Mouse (Mus musculus) CH12.LX (cell line): Measurements from ENCODE around the gene A630023A22Rik. TPM values are rescaled to one million over a fixed set of nuclear protein-coding genes. Genes with fewer than 3 reads are reported as not detected.

ENCODE experiments used
- DNase-seq: peaks from one replicate; pipeline ENCODE4 v3.0.0-alpha.2; 2013; ENCODE audit errors: extremely low read depth
- H3K27ac ChIP-seq: 2 replicates; pipeline ENCODE4 v1.5.1; 2012; ENCODE audit warnings: low read depth, mild to moderate bottlenecking, control low read depth, moderate library complexity; ENCODE audit not compliant: insufficient read depth
- H3K27me3 ChIP-seq: replicated peaks from 2 replicates; pipeline ENCODE3; 2012; ENCODE audit warnings: inconsistent platforms
- H3K36me3 ChIP-seq, 2 experiments: replicated peaks in 1 of 2; 2 replicates each; pipeline versions ENCODE3 to v1.6.1; 2012; ENCODE audit warnings: inconsistent platforms in 1 of 2, low read length in 1 of 2, mild to moderate bottlenecking in 1 of 2, mixed read lengths in 1 of 2, moderate library complexity in 1 of 2; ENCODE audit not compliant: control insufficient read depth in 1 of 2, insufficient read depth in 1 of 2
- H3K4me1 ChIP-seq, 2 experiments: 2 replicates each; pipeline ENCODE4 v1.6.1; 2012; ENCODE audit warnings: inconsistent platforms in 1 of 2, moderate library complexity in 1 of 2; ENCODE audit not compliant: insufficient read depth in 2 of 2, control insufficient read depth in 1 of 2
- H3K4me2 ChIP-seq: 2 replicates; pipeline ENCODE4 v1.6.1; 2012; ENCODE audit warnings: low read depth, mild to moderate bottlenecking, control low read depth; ENCODE audit not compliant: poor library complexity, insufficient read depth, severe bottlenecking
- H3K4me3 ChIP-seq, 3 experiments: fragments of 150-350 bp in 1 of 3; sonication (generic) in 1 of 3; replicated peaks in 1 of 3; 2 replicates each; pipeline versions ENCODE3 to v1.5.1; 2011 to 2012; ENCODE audit warnings: low read depth in 2 of 3, low read length in 2 of 3, mild to moderate bottlenecking in 2 of 3, moderate library complexity in 2 of 3, control low read depth in 1 of 3, improper control_type of control experiment in 1 of 3, inconsistent platforms in 1 of 3, mixed read lengths in 1 of 3; ENCODE audit not compliant: poor library complexity in 1 of 3
- H3K79me2 ChIP-seq: replicated peaks from 2 replicates; pipeline ENCODE4 v1.6.1; 2012; ENCODE audit warnings: mild to moderate bottlenecking, moderate library complexity; ENCODE audit not compliant: control insufficient read depth, poor library complexity, insufficient read depth, severe bottlenecking; ENCODE audit errors: extremely low read depth
- H3K9ac ChIP-seq: 2 replicates; pipeline ENCODE4 v1.6.1; 2012; ENCODE audit warnings: low read depth, mild to moderate bottlenecking, control low read depth, moderate library complexity; ENCODE audit not compliant: insufficient read depth
- H3K9me3 ChIP-seq: replicated peaks from 2 replicates; pipeline ENCODE3; 2012; ENCODE audit warnings: low read length, inconsistent platforms, mixed read lengths
- CHD2 ChIP-seq: IDR thresholded peaks from 2 replicates; pipeline ENCODE4 v1.6.1; 2011; ENCODE audit warnings: low read length, improper control_type of control experiment
- ELF1 ChIP-seq: IDR thresholded peaks from 2 replicates; pipeline ENCODE4 v1.6.1; 2014; ENCODE audit warnings: low read depth, mild to moderate bottlenecking, inconsistent platforms, low read length, improper control_type of control experiment
- GABPA ChIP-seq: IDR thresholded peaks from 2 replicates; pipeline ENCODE4 v1.6.1; 2012; ENCODE audit warnings: low read depth, low read length, improper control_type of control experiment, inconsistent platforms; ENCODE audit not compliant: insufficient replicate concordance
- JUN ChIP-seq: IDR thresholded peaks from 2 replicates; pipeline ENCODE4 v1.6.1; 2011; ENCODE audit warnings: low read depth, mild to moderate bottlenecking, low read length, improper control_type of control experiment, moderate library complexity; ENCODE audit not compliant: insufficient read depth
- MAX ChIP-seq: IDR thresholded peaks from 2 replicates; pipeline ENCODE4 v1.6.1; 2011; ENCODE audit warnings: low read length, improper control_type of control experiment
- MXI1 ChIP-seq: IDR thresholded peaks from 2 replicates; pipeline ENCODE4 v1.6.1; 2011; ENCODE audit warnings: mild to moderate bottlenecking, low read depth, low read length, improper control_type of control experiment
- MYC ChIP-seq: IDR thresholded peaks from 2 replicates; pipeline ENCODE4 v1.6.1; 2011; ENCODE audit warnings: low read depth, mild to moderate bottlenecking, improper control_type of control experiment, low read length
- NELFE ChIP-seq: IDR thresholded peaks from 2 replicates; pipeline ENCODE4 v1.6.1; 2011; ENCODE audit warnings: low read depth, low read length, improper control_type of control experiment
- PAX5 ChIP-seq: IDR thresholded peaks from 2 replicates; pipeline ENCODE4 v1.6.1; 2012; ENCODE audit warnings: low read length, inconsistent platforms, mixed read lengths
- POLR2AphosphoS2 ChIP-seq: IDR thresholded peaks from 2 replicates; pipeline ENCODE4 v1.6.1; 2011; ENCODE audit warnings: low read depth, low read length, improper control_type of control experiment
- RCOR1 ChIP-seq: conservative IDR thresholded peaks from 2 replicates; pipeline ENCODE4 v1.6.1; 2012; ENCODE audit warnings: low read depth, mild to moderate bottlenecking, inconsistent platforms, low read length, improper control_type of control experiment
- SIN3A ChIP-seq: IDR thresholded peaks from 2 replicates; pipeline ENCODE4 v1.6.1; 2012; ENCODE audit warnings: low read length, improper control_type of control experiment, inconsistent platforms
- TBP ChIP-seq: conservative IDR thresholded peaks from 2 replicates; pipeline ENCODE4 v1.6.1; 2011; ENCODE audit warnings: low read depth, low read length, improper control_type of control experiment
- TCF12 ChIP-seq: IDR thresholded peaks from 2 replicates; pipeline ENCODE4 v1.6.1; 2014; ENCODE audit warnings: low read depth, mild to moderate bottlenecking, inconsistent platforms, low read length, improper control_type of control experiment
- USF1 ChIP-seq: IDR thresholded peaks from 2 replicates; pipeline ENCODE4 v1.6.1; 2014; ENCODE audit warnings: low read depth, mild to moderate bottlenecking, inconsistent platforms, low read length, improper control_type of control experiment
- ZMIZ1 ChIP-seq: IDR thresholded peaks from 2 replicates; pipeline ENCODE4 v1.6.1; 2012; ENCODE audit warnings: low read depth, mild to moderate bottlenecking, inconsistent platforms, low read length, improper control_type of control experiment
- ZNF384 ChIP-seq: IDR thresholded peaks from 2 replicates; pipeline ENCODE4 v1.6.1; 2012; ENCODE audit warnings: low read depth, low read length, improper control_type of control experiment, inconsistent platforms
- dilution Hi-C: fragments of 300-500 bp; cut with MboI; formaldehyde crosslinking; loops from 2 replicates; pipeline ENCODE4 v1.14.3; 2020; ENCODE audit warnings: low sequenced_read_pairs; ENCODE audit not compliant: extremely low pct_unique_long_range_greater_than_20kb, extremely low pct_ligation_motif_present
- in situ Hi-C: fragments of 300-500 bp; cut with MboI; formaldehyde crosslinking; loops from 3 replicates; pipeline ENCODE4 v1.14.3; 2019; ENCODE audit warnings: low sequenced_read_pairs, low pct_ligation_motif_present, low pct_unique_long_range_greater_than_20kb, mixed read lengths
- polyA plus RNA-seq: library from polyadenylated mRNA; unstranded; fragments of >175 nt; gene quantifications from 2 replicates; pipeline ENCODE4 v1.2.1, GENCODE M21; 2012; ENCODE audit warnings: low read depth; ENCODE audit not compliant: insufficient read length
- total RNA-seq, 2 experiments: library from RNA; depleted of rRNA; stranded (reverse); fragments of 300-350 nt in 1 of 2; fragments of >200 nt in 1 of 2; gene quantifications; 2 replicates each; pipeline ENCODE4 v1.2.3; 2012 to 2014

A630023A22Rik gene
- total and polyA plus RNA-seq, 3 experiments = 0.36 TPM; not detected in 2

DNA sequence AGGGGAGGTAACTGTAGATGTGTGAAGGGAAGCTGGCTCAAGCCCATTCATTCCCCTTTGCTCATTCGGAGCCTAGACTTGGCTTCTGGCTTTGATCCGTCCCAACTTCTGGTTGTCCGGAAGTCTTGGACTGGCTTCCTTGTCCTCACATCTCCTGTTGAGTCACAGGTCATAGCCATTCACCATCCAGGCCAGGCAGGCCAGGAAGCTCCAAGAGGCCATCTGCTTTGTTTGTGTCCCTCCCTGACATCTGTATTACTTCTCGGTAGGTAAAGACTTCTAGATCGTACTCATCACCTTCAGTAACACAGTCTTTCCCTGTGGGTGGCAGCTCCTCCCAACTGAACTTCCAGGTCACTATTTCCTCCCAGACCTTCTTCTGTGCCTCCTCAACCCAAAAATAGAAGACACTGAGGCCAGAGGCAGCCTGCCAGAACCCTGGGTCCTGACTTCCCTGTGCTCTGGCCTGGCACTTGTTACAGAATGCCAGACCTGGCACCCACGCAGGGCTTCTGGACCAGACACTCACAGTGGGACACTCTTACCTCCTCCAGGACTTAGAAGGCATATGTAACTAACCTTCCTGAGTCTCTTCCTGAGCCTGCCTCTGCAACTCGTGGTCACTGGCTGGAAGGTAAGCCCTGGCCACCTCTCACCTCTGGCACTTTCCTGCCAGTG is 16.6 kb upstream of the A630023A22Rik start:
- Histone ChIP-seq H3K4me1 (no peaks in the 10 kb centered on the region), H3K9me3 (no peaks in the 10 kb centered on the region), H3K9ac (no peak overlapping the region), H3K27me3 (peaks cover 3% of the 10 kb centered on the region), H3K4me3 (no peak overlapping the region), H3K27ac (no peak overlapping the region), H3K4me2 (no peak overlapping the region), H3K79me2 (no peaks in the 10 kb centered on the region), H3K36me3 (no peaks in the 10 kb centered on the region)
- TF ChIP-seq CHD2 = no peak
- TF ChIP-seq ZMIZ1 = no peak
- no peak for TF ChIP-seq NELFE
- no peak for TF ChIP-seq SIN3A
- TF ChIP-seq POLR2AphosphoS2 = no peak
- DNase-seq = no peak
- in situ Hi-C loops (no loop called here), dilution Hi-C loops (no loop called here)

- peaks cover 3% of the 10 kb centered on the region for H3K27me3 ChIP-seq
- no peak overlapping the region for H3K9ac ChIP-seq
- no peak for TF ChIP-seq MXI1
- no peak for TF ChIP-seq MYC
- TF ChIP-seq ELF1 = no peak
- TF ChIP-seq SIN3A = no peak
- no peak for TF ChIP-seq RCOR1
- TF ChIP-seq JUN = no peak
- TF ChIP-seq TBP = no peak
- TF ChIP-seq ZMIZ1 = no peak
- no peak for TF ChIP-seq USF1
- TF ChIP-seq PAX5 = no peak
- no peak for TF ChIP-seq NELFE
- TF ChIP-seq MAX = no peak
- TF ChIP-seq ZNF384 = no peak
- TF ChIP-seq TCF12 = no peak
- no peak for TF ChIP-seq GABPA
- no peak overlapping the region for H3K27ac ChIP-seq
- in situ Hi-C loops (loop anchor here (5.0 kb wide), 1 partner anchor 38 kb away; the partner anchor contains the start of gene Npy4r), dilution Hi-C loops (no loop called here)
- no peaks in the 10 kb centered on the region for H3K4me1 ChIP-seq
- no peak overlapping the region for H3K4me3 ChIP-seq
- no peak for DNase-seq
- H3K36me3 ChIP-seq = no peaks in the 10 kb centered on the region
- no peaks in the 10 kb centered on the region for H3K9me3 ChIP-seq
- no peak overlapping the region for H3K4me2 ChIP-seq
- H3K79me2 ChIP-seq = no peaks in the 10 kb centered on the region
Measured at GRCm38 (mm10) chr14:34114311-34114710, 11.8 kb upstream of the A630023A22Rik start.
